Mouse (Mus musculus) heart, embryonic 10.5 days (tissue): ENCODE measurements around the gene Ift122. TPM values are rescaled to one million over a fixed set of nuclear protein-coding genes. Genes with fewer than 3 reads are reported as not detected.
A peak's percentile ranks its signal among the peaks of the same experiment; 100 is the strongest.

Source experiments
- DNase-seq: peaks from one replicate; pipeline ENCODE4 v3.0.0-alpha.2; 2017; ENCODE audit warnings: low spot score
- H3K27ac ChIP-seq: fragments of 300-500 bp; sonication (generic); 2 replicates; pipeline ENCODE4 v1.5.1; 2016; ENCODE audit warnings: mild to moderate bottlenecking
- H3K27me3 ChIP-seq: fragments of 300-500 bp; sonication (generic); 2 replicates; pipeline ENCODE4 v1.6.1; 2016; ENCODE audit warnings: mild to moderate bottlenecking; ENCODE audit not compliant: poor library complexity, insufficient read depth, severe bottlenecking
- H3K36me3 ChIP-seq: fragments of 300-500 bp; sonication (generic); 2 replicates; pipeline ENCODE4 v1.6.1; 2016; ENCODE audit warnings: mild to moderate bottlenecking, moderate library complexity
- H3K4me1 ChIP-seq: fragments of 300-500 bp; sonication (generic); 2 replicates; pipeline ENCODE4 v1.6.1; 2016; ENCODE audit warnings: mild to moderate bottlenecking
- H3K4me3 ChIP-seq: fragments of 300-500 bp; sonication (generic); 2 replicates; pipeline ENCODE4 v1.5.1; 2016; ENCODE audit warnings: mild to moderate bottlenecking, moderate library complexity
- H3K9me3 ChIP-seq: fragments of 300-500 bp; sonication (generic); 2 replicates; pipeline ENCODE4 v1.6.1; 2016; ENCODE audit warnings: mild to moderate bottlenecking, moderate library complexity
- WGBS: fragments of 180-500 bp; shearing (Covaris S2); methylation state at CpG from one replicate; pipeline ENCODE4 v1.1.7; 2016; 5-methylcytosine and 5-hydroxymethylcytosine counted together
- polyA plus RNA-seq: library from polyadenylated mRNA; unstranded; fragments of >200 nt; fragmentation: Nextera tagmentation; extraction: Ambion mirVana; gene quantifications from 2 replicates; pipeline ENCODE4 v1.2.1, GENCODE M21; 2016

The Ift122 gene
- polyA plus RNA-seq, 1 experiment from 2014 or later: 27.0 TPM

DNA sequence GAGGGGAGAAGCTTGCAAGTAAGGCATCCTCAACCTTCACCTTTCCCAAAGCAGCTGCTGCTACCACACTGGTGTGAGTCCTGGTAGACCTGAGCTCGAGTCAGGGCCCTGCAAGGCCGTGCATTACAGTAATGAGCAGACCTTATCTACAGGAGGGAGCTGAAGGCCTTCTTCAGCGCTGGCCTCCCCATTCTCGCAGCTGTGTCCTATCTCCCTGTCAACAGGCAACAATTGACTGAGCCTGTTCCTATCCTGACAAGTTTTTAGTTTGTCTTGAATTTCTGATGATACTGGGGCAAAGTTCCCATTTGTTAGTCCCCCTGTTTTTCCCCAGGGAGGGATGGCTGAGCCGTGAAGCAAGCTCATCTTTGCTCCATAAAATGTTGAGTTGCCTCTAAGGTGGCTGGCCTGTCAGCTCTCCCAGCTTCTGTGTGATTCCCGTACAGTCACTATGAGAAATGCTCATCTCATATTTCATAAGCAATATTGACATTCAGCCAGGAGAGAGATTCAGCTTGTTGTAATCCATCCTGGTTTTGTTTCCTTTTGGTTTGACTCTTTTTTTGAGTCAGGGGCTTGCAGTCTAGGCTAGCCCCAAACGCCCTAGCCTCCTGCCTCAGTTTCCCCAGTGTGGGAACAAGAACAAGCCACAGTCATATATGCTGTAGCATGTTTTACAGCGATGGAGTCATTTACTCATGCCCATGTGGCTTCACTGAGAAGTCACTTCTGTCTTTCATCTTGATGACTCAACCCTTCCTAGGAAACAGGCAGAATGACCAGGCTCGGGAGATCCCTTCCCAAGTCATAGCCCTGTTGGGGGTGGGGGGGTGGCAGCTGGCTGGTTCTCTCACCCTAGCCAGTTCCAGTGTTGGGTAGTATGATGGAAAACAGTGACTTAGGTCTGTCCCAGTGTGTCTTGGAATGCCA lies 90.5 kb downstream of the Ift122 start:
- WGBS: 40% methylated on average over 9 of the region's 9 CpGs
- Histone ChIP-seq H3K4me3 (no peak overlapping the region), H3K27me3 (peaks cover 2% of the 10 kb centered on the region; the same call in 1 of the 2 replicates), H3K36me3 (no peaks in the 10 kb centered on the region), H3K4me1 (peaks cover 66% of the 10 kb centered on the region), H3K27ac (0 out of 2 replicates have a peak overlapping the region, but pooled peaks have one; percentile 4), H3K9me3 (no peaks in the 10 kb centered on the region)
- no peak for DNase-seq

DNA sequence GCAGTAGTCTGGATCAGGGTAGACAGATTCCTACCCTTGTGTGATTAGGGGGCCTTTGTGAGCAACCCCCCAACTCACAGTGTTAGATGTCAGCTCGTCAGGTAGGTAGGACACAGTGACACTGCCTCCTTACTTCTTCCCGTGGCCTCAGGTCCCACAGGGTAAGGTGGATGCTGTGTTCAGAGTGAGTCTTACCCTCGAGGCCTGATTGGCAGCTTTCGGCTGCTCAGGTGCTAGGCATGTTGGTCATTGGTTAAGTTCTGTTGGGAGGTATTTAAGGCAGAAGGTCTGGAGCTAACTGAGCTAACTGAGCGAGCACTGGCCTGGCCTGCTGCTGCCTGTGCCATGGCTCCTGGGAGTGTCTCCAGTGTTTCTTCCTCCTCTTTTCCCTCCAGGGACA lies 91.4 kb downstream of the Ift122 start, which contains the start of gene H1foo:
Gene H1foo (plus strand): TSS at position 301 of the 400 bp plus-strand sequence.
- Histone ChIP-seq H3K4me1 (peaks cover 66% of the 10 kb centered on the region), H3K27ac (peak within 1 kb of the TSS; percentile 56), H3K27me3 (peaks cover 4% of the 10 kb centered on the region; the same call in 1 of the 2 replicates), H3K4me3 (no peak within 1 kb of the TSS), H3K36me3 (no peaks in the 10 kb centered on the region), H3K9me3 (no peaks in the 10 kb centered on the region)
- 85% methylated on average over 5 of the region's 5 CpGs for WGBS
- DNase-seq: no peak

DNA sequence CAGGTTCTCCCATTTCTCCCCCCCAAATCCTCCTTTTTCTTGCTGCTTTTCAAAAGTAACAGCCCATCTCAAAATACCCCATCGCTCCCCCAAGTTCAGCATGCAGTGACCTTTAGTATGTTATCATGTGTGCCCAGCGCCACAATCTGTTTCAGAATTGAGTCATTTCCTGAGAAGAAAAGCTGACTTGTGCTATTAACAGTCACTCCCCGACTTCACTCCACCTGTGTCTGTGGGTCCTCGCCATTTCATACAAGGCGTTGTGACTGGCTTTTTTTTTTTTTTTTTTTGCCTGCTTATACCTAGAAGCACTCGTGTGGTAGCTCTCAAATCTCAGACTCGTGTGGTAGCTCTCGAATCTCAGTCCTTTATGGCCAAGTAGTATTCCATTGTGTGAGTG lies 92.4 kb downstream of the Ift122 start:
- WGBS: 65% methylated on average over 8 of the region's 8 CpGs
- Histone ChIP-seq H3K36me3 (no peaks in the 10 kb centered on the region), H3K27me3 (peaks cover 4% of the 10 kb centered on the region; the same call in 1 of the 2 replicates), H3K4me1 (peaks cover 66% of the 10 kb centered on the region), H3K27ac (peak overlapping the region; percentile 56; the same call in 1 of the 2 replicates), H3K9me3 (no peaks in the 10 kb centered on the region), H3K4me3 (no peak overlapping the region)
- DNase-seq: no peak

DNA sequence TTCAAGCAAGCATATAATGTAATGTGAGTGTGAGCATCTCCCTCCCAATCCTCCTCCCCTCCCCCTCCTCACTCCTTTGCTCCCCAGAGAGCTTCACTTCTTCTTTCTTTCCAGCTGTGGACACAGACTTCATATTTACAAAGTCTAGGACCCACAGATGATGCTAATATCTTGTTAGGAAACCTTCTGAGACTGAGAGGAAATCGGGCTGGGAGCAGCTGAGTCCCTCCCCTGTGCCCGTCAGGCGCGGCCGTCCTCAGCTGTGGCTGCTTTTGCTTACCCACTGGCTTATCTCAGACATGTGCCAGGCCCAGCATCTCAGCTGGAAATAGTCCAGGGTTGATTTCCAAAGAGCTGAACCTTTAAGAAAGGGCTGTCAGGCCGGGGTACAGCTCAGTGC lies 93.1 kb downstream of the Ift122 start:
- DNase-seq: no peak
- peak overlapping the region; percentile 56 for H3K27ac ChIP-seq
- WGBS: 17% methylated on average over 6 of the region's 6 CpGs
- peaks cover 4% of the 10 kb centered on the region; the same call in 1 of the 2 replicates for H3K27me3 ChIP-seq
- H3K4me3 ChIP-seq: no peak overlapping the region
- H3K36me3 ChIP-seq: no peaks in the 10 kb centered on the region
- peaks cover 58% of the 10 kb centered on the region for H3K4me1 ChIP-seq
- H3K9me3 ChIP-seq: no peaks in the 10 kb centered on the region

DNA sequence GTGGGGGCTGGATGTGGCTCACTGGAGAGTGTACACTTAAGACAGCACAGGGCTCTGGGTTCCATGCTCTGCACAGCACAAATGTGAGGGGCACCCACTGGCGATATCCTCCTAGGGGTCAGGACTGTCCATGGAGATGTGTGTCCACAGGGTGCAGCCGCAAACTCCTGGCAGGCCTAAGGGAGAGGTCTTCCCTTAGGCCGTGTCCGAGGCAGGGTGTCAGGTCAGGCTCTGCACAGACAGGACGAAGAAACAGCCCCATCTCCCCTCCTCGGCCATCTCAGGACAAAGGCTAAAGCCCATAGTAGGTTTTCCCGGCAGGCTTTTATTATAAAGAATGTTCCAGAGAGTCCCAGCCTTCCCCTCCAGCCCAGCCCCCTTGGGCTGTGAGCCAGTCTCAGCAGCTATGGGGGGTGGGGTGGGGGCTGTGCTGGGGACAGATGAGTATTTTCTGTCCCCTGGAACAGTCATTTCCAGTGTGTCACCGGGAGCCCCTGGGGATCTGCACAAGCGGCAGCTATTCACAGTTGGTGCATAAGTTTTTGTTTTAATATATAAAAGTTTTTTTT lies 101.3 kb downstream of the Ift122 start:
- peaks cover 54% of the 10 kb centered on the region for H3K36me3 ChIP-seq
- H3K4me1 ChIP-seq: peaks cover 49% of the 10 kb centered on the region
- H3K27ac ChIP-seq: 0 out of 2 replicates have a peak overlapping the region, but pooled peaks have one; percentile 59
- no peak for DNase-seq
- 86% methylated on average over 9 of the region's 9 CpGs for WGBS
- no peaks in the 10 kb centered on the region for H3K9me3 ChIP-seq
- no peaks in the 10 kb centered on the region for H3K27me3 ChIP-seq
- no peak overlapping the region for H3K4me3 ChIP-seq

DNA sequence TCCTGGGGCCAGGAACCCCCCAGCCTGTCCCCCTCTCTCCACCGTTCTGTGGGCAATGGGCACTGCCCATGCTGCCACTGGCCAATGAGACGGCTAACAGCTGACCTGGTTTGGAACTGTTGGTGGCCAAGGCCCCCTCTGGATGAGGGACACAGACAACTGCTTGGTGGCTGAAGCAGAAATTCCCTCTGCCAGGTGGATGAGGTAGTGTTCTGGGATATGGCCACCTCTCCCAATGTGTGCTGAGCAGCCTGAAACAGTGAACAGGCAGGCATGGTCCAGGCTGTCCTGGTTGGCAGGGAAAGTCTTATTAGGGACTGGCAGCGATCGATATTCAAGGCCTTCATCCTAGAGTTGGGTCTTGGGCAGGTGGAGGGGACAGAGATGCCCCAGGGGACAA lies 101.9 kb downstream of the Ift122 start:
- Histone ChIP-seq H3K27ac (no peak overlapping the region; the same call in 1 of the 2 replicates), H3K4me1 (peaks cover 51% of the 10 kb centered on the region), H3K36me3 (peaks cover 59% of the 10 kb centered on the region), H3K9me3 (no peaks in the 10 kb centered on the region), H3K4me3 (no peak overlapping the region), H3K27me3 (no peaks in the 10 kb centered on the region)
- DNase-seq: no peak
- WGBS: 91% methylated on average over 4 of the region's 4 CpGs

DNA sequence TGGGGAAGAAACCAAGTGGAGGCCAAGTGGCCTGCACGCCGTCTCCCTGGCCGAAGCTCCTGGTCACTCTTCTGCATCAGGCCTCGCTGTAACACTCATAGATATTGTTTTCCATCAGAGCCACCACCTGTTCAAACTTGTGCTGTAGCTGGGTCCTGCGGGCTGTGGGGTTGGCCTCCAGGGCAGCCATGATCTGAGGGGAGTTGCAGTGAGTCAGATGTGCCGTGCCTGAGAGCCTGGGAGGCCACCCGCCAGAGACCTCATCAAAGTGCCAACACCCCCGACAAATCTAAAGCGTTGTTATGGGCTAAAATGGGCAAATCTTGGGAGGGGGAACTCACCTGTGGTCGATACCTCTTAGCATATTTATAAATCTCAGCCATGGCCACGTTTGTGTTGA lies 102.4 kb downstream of the Ift122 start:
- Histone ChIP-seq H3K9me3 (no peaks in the 10 kb centered on the region), H3K27ac (no peak overlapping the region), H3K4me3 (no peak overlapping the region), H3K4me1 (peaks cover 51% of the 10 kb centered on the region), H3K27me3 (no peaks in the 10 kb centered on the region), H3K36me3 (peaks cover 63% of the 10 kb centered on the region)
- 86% methylated on average over 11 of the region's 11 CpGs for WGBS
- DNase-seq: no peak

DNA sequence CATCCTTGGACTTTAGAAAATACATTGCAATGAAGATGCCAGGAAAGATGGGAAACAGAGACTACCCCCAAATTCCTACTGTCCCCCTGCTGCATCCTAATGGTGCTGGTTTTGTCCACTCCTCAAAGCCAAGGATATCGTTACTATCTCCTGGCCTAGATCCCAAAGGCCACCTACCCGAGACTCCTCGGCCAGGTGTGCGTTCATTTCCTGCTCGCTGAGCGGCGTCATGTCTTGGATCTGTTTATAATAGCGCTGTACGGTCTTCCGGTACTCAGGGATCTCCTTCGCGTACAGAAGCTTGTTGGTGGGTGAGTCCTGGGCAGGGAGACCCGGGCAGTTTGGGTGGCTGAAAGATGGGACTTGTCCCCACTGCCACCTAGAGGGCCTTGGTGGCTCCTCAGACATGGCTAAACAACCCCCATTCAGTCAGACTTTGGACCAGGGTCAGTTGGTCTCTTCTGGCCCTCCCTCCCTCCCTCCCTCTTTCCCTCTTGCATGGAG lies 103.2 kb downstream of the Ift122 start:
- Histone ChIP-seq H3K27me3 (no peaks in the 10 kb centered on the region), H3K4me3 (no peak overlapping the region), H3K27ac (peak overlapping the region; percentile 81), H3K36me3 (peaks cover 66% of the 10 kb centered on the region), H3K9me3 (no peaks in the 10 kb centered on the region), H3K4me1 (peaks cover 51% of the 10 kb centered on the region)
- 85% methylated on average over 13 of the region's 13 CpGs for WGBS
- DNase-seq: no peak

DNA sequence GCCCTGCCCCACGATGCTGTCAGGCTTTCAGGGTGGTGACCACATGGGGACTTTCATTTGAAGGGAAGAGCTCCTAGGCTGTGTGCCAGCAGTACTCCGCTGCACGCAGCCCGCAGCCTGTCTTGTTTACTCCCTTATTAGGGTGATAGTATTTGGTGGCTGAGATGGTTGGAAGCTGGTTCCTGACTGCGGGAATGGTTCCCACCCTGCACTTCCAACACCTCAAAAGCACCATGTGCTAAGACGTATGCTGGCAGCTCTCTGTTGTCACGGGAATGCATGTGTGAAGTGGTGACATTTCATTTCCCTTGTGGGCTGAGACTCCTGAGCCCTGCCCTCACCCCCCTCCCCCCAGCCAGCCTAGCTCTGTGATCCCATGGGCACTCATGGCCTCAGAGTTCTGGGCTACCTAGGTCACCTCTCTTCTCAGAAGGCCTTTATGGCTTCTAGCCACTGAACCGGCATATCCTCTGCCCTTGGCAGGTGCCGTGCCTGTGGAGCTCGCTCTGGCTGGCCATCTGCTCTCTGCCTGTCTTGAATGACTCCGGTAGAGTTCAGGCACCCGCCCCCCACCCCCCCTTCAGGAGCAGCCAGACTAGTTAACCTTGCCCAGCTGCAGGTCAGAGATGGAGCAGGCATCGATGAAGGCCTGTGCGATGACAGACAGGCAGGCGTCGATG lies 103.8 kb downstream of the Ift122 start:
- H3K4me1 ChIP-seq: peaks cover 54% of the 10 kb centered on the region
- no peak for DNase-seq
- peaks cover 72% of the 10 kb centered on the region for H3K36me3 ChIP-seq
- H3K27me3 ChIP-seq: no peaks in the 10 kb centered on the region; the same call in 1 of the 2 replicates
- WGBS: 38% methylated on average over 16 of the region's 16 CpGs
- peak overlapping the region; percentile 81 for H3K27ac ChIP-seq
- H3K4me3 ChIP-seq: no peak overlapping the region
- H3K9me3 ChIP-seq: no peaks in the 10 kb centered on the region

DNA sequence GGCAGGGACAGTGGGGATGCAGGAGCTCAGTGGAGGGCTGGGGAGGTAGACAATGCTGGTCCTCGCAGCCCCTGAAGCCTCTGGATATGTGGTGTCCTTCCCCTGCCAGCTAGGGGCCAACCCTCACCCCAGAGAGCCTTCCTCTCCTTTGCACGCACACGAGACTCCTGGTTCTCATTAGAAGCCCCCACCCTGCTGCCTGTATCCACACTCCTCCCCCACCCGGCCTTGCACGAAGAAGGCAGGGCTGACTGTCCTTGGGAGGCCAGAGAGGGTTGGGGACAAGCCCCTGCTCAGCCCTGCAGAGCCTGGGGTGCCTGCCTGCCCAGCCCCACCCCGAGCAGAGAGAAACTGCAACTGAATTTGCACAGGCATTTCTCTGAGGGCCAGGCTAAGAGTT lies 104.4 kb downstream of the Ift122 start:
- DNase-seq: no peak
- Histone ChIP-seq H3K4me3 (no peak overlapping the region), H3K27me3 (peaks cover 1% of the 10 kb centered on the region; the same call in 1 of the 2 replicates), H3K4me1 (peaks cover 60% of the 10 kb centered on the region), H3K36me3 (peaks cover 78% of the 10 kb centered on the region), H3K9me3 (no peaks in the 10 kb centered on the region), H3K27ac (peak overlapping the region; percentile 81)
- WGBS: 32% methylated on average over 6 of the region's 6 CpGs

DNA sequence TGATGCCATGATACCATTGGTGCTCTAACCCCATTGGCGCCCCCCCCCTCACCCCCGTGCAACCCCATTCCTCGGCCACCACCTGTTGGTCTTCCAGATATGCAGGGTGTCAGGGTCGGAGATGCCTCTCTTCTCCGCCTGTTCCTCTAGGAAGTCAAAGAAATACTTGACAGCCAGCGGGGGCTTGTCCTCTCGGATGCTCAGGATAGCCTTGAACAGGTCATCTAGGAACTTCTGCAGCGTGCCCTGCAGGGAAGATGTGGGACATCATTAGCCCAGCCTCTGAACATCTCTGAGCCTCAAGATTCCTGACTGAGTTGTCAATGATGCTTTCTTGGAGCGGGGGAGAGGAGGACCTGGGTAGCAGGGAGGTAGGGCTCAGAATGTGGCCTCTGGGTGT lies 105.2 kb downstream of the Ift122 start:
- Histone ChIP-seq H3K4me1 (peaks cover 63% of the 10 kb centered on the region), H3K9me3 (no peaks in the 10 kb centered on the region), H3K27ac (no peak overlapping the region; the same call in none of the 2 replicates), H3K36me3 (peaks cover 82% of the 10 kb centered on the region), H3K4me3 (no peak overlapping the region), H3K27me3 (peaks cover 9% of the 10 kb centered on the region; the same call in 1 of the 2 replicates)
- WGBS: 85% methylated on average over 9 of the region's 9 CpGs
- no peak for DNase-seq

DNA sequence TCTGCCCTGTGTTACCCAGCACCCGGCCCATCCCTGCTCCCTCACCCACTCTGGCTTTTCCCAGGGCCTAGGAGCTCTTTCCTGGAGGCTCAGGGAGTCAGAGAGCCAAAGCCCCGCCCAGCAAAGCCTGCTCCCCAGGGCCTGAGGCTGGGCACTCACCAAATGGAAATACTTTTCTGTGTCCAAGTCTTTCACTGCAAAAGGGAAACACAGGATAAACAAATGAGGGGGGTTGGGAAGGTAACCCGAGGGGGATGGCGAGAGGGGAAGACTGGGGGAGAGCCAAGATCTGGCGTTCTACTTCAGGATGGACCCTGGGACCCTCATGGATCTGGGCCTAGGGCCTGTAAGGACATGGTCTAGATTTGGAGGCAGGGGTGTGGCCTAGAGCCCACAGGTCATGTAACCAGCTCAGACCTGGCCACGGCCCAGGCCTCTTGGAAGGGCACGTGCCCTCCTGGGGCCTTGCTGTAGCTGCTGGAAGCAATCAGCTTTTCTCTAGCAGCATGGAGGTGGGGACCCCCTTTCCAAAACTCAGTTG lies 106.0 kb downstream of the Ift122 start:
- no peaks in the 10 kb centered on the region for H3K9me3 ChIP-seq
- peak overlapping the region; percentile 37; the same call in 1 of the 2 replicates for H3K27ac ChIP-seq
- 82% methylated on average over 7 of the region's 7 CpGs for WGBS
- DNase-seq: no peak
- H3K4me3 ChIP-seq: no peak overlapping the region
- H3K36me3 ChIP-seq: peaks cover 86% of the 10 kb centered on the region
- peaks cover 17% of the 10 kb centered on the region for H3K27me3 ChIP-seq
- peaks cover 64% of the 10 kb centered on the region for H3K4me1 ChIP-seq
